Mouse (Mus musculus) CD4-positive, CD25-positive, alpha-beta regulatory T cell, adult 4 months (primary cell): ENCODE measurements around the gene Tmem234. TPM values are rescaled to one million over a fixed set of nuclear protein-coding genes. Genes with fewer than 3 reads are reported as not detected.

ENCODE experiments used
- ATAC-seq: one replicate; pipeline ENCODE4 v1.8.0; 2017
- polyA plus RNA-seq, 2 experiments: library from polyadenylated mRNA; unstranded; fragments of 100-300 nt; shearing (Covaris generic); gene quantifications; one replicate each; pipeline ENCODE4 v1.2.1; 2017

The Tmem234 gene
- polyA plus RNA-seq, 2 experiments from 2014 or later: 254 to 306 TPM

DNA sequence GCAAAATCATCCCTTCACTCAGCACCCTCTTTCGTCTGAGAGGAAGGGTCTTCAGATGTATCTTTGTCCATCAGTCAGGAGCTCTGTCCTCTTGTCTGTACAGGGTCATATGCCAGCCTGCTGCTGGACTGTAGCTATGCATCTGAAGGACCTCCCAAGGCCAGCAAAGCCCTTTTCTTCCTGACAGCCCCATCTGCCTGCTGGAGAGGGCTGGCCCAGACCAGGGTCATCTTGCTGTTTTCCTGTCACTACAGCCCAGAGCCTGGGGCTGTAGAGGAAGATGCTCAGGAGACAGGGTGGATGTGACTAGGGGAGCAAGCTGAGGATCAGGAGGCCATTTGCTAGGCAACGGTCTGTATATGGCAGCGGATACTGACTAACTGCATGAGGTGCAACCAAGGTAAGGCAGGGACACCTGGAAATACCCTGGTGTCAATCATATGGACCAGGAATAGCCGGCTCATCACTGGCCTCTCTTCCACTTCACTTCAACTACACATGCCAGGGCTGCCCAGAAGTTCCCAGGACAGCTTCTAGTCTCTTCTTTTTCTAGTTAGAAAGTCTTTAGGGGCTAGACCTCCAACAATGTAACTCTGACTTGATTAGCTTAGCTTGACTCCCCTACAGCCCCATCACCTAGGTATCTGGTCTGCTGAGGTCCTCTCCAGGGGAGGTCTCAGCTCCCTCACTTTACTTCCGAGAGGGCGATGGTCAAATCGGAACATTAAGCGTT is 22.5 kb downstream of the Tmem234 start:
- ATAC-seq: no peak

DNA sequence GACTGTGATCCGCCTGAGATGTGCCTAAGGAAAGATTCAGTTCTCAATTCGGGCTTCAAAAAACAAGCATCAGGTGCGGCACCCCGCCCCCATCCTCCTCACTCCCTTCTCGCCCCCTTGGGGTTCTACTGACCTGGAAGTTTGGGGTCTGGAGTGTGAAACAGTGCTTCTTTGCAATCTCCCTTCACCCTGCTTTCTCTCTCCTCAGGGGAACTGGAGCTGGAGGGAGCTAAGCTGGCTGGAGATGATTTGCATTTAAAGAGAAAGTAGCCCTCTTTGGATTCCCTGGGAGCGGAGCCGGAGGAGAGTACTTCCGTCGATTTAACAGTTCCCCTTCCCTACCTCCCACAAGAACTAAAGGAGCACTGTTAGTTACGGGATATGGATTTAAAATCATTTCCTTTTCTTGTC is 23.2 kb downstream of the Tmem234 start, which contains the start of gene Ccdc28b:
Ccdc28b (minus strand) TSS at position 267 of the 411 bp plus-strand sequence.
- no peak for ATAC-seq

GRCm38 (mm10) chr4:129624281-129625028 is 24.0 kb downstream of the Tmem234 start:
- peak; percentile 94 for ATAC-seq

GRCm38 (mm10) chr4:129625029-129625370 is 24.5 kb downstream of the Tmem234 start:
- ATAC-seq: peak; percentile 30

GRCm38 (mm10) chr4:129625496-129625895 is 25.0 kb downstream of the Tmem234 start:
- no peak for ATAC-seq

DNA sequence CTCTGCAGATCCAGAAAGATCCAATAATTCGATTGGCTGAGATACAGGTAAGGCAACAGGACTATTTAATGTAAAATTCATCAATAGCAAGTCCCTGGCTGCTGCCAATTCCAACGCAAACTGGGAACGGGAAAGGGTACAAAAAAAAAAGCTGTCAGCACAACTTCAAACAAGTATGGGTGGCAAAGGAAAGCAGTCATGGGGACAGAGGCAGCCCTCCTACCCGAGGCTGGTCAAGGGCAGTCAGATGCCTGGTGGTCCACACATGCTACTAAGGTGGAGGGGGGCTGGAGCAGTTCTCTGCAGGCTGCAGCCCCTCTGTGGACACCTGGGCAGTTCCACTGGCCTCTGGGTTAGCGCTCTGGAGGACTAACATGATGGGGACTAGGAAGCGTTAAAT is 25.6 kb downstream of the Tmem234 start:
- ATAC-seq: no peak

DNA sequence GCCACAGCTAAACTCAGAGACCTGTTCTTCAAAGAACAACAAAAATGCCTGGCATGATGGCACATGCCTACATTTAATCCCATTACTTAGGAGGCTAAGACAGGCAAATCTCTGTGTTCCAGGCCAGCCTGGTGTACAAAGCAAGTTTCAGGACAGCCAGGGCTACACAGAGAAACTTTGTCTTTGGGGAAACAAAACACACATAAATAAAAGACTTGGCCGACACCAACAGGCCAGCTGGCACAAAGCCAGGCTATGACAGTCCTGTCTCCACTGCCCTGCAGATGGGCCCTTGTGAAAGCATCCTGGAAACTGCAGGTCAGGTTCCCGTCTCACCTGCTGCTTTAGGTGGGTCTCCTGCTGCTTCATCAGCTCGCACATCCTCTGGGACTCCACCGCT is 30.5 kb downstream of the Tmem234 start:
- no peak for ATAC-seq

DNA sequence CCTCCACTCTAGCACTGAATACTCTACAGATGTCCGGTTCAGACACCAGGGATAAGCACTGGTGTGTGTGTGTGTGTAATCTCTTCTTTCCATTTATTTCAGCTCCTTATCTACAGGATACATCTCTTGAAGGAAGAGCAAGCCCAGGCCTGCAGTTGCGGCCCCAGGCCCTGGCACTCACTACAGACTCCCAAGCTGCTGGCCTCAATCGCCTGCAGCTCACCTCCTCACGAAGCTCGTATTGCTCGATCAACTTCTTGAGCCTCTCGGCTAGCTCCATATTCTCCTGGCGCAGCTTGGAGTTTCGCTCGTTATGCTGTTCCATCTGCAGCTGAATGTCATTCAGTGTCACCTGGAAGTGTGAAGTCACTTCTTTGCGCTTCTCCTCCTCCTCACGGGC is 31.4 kb downstream of the Tmem234 start:
- ATAC-seq: no peak

GRCm38 (mm10) chr4:129633852-129634251 is 33.4 kb downstream of the Tmem234 start:
- no peak for ATAC-seq

- no peak for ATAC-seq
Measured at GRCm38 (mm10) chr4:129639221-129639620, 38.8 kb downstream of the Tmem234 start.

- no peak for ATAC-seq
Measured at GRCm38 (mm10) chr4:129640101-129640637, 39.7 kb downstream of the Tmem234 start.

GRCm38 (mm10) chr4:129640638-129641467 is 40.4 kb downstream of the Tmem234 start, which contains the start of gene Txlna:
Gene Txlna (minus strand): TSS chr4:129641065.
- ATAC-seq: peak; percentile 93

DNA sequence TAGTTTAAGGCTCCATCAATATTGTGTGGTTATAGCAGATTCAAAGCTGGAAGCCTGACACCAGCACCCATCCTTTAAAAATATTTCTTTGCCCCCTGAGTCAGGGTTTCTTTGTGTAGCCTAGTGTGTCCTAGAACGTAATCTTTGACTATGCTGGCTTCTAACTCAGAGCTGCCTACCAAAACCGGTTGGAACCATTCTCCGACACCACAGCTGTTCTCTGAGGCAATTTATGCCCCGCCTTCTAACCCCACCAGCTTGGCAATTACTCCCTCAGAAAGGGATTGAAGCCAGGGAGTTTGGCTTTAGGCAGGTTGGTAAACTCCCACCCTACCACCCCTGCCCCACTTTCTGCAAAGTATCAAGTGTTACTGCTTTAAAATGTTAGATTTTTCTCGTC is 41.3 kb downstream of the Tmem234 start:
- no peak for ATAC-seq

DNA sequence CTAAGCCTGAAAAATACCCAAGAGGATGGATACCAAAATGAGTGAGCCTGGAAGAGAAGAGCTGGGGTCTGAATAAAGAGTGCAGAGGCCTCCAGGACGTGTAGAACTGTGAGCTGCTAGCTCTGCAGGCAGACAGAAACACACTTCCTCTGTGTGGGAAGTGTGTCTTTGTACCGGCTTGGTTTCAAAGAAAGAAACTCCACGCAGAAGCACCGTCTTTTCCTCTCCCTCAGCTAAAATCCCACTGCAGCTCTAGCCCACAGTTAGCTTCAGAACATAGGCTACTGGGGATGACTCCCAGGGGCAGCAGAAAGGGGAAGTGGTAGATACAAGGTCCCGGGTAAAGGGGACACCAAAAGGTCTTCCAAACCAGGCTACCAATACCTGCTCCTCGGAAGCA is 44.7 kb downstream of the Tmem234 start:
- ATAC-seq: no peak

GRCm38 (mm10) chr4:129648656-129649055 is 48.2 kb downstream of the Tmem234 start:
- no peak for ATAC-seq

GRCm38 (mm10) chr4:129650359-129650758 is 49.9 kb downstream of the Tmem234 start:
- ATAC-seq: no peak

GRCm38 (mm10) chr4:129654770-129655169 is 54.3 kb downstream of the Tmem234 start:
- no peak for ATAC-seq

GRCm38 (mm10) chr4:129661584-129661983 is 61.1 kb downstream of the Tmem234 start:
- ATAC-seq: no peak

GRCm38 (mm10) chr4:129662255-129662813 is 61.9 kb downstream of the Tmem234 start:
- no peak for ATAC-seq

- ATAC-seq: peak; percentile 72
Measured at GRCm38 (mm10) chr4:129671491-129672082, 71.1 kb downstream of the Tmem234 start.

DNA sequence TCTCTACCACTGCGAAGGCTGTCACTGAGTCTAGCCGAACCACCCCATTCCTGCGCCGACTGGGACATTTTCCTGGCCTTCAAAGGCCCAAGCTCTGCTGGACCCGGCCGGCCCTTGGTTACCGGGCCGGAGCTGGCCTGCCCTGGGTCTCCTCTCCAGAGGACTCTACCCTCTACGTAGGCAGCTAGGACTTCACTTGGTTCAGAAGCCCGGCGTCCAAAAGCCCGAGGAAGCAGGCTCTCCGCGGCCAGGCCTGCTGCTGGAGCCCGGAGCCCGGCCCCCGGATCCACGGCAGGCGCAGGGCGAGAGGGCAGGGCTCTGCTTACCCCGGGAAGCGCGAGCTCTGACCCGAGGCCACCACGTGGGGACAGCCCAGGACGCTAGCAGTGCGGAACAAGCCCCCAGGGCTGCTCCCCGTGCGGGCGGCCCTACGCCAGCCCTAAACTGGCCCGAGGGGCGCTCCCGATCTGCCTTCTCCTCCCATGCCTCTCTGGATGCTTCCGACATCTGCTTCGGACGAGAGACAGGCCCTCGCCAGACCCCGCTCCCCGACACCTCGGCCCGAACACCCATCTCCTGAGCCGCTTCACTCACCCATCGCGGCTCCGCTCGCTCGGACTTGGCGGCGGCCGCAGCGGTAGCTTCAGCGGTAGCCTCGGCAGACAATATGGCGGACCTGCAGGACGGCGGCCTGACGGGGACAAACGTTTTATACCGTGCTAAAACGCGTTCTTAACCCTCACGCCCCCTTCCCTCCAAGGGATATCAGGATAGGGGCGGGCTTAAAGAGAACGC is 71.8 kb downstream of the Tmem234 start, which contains the start of gene Kpna6:
Kpna6 (minus strand) TSS at position 685 of the 795 bp plus-strand sequence.
- peak; percentile 79 for ATAC-seq
